Mouse (Mus musculus) E14TG2a.4 (cell line): ENCODE data around the gene Sgms1.

ENCODE experiments used
- H3K27me3 ChIP-seq: 2 replicates; pipeline ENCODE4 v1.6.1; 2014; ENCODE audit warnings: low read length, control low read depth; ENCODE audit not compliant: insufficient read depth
- H3K36me3 ChIP-seq: 2 replicates; pipeline ENCODE4 v1.6.1; 2014; ENCODE audit warnings: low read length, control low read depth; ENCODE audit not compliant: insufficient read depth
- H3K4me1 ChIP-seq: replicated peaks from 2 replicates; pipeline ENCODE4 v1.6.1; 2014; ENCODE audit warnings: low read depth, low read length, control low read depth
- H3K4me3 ChIP-seq: replicated peaks from 2 replicates; pipeline ENCODE4 v1.5.1; 2014; ENCODE audit warnings: mild to moderate bottlenecking, low read length
- H3K9me3 ChIP-seq: 2 replicates; pipeline ENCODE4 v1.6.1; 2014; ENCODE audit warnings: low read length, control low read depth
- CTCF ChIP-seq: conservative IDR thresholded peaks from 2 replicates; pipeline ENCODE4 v1.5.1; 2014; ENCODE audit warnings: low read length
- NANOG ChIP-seq: IDR thresholded peaks from 2 replicates; pipeline ENCODE4 v1.6.1; 2014; ENCODE audit warnings: borderline replicate concordance, low read length, mixed read lengths
- POU5F1 ChIP-seq: IDR thresholded peaks from 2 replicates; pipeline ENCODE4 v1.6.1; 2014; ENCODE audit warnings: low read length, borderline replicate concordance

Sgms1 gene

GRCm38 (mm10) chr19:32389001-32389871 is at the start of gene Sgms1:
Sgms1 (minus strand) TSS chr19:32389714.
- TF ChIP-seq CTCF (no peak), NANOG (no peak)
- H3K27me3 ChIP-seq, result peaks cover 26% of the 10 kb centered on the region
- H3K4me1 ChIP-seq, result peaks cover 43% of the 10 kb centered on the region
- peak within 1 kb of the TSS; percentile 93 for H3K4me3 ChIP-seq
- peaks cover 5% of the 10 kb centered on the region; the same call in 1 of the 2 replicates for H3K36me3 ChIP-seq
- no peaks in the 10 kb centered on the region for H3K9me3 ChIP-seq

GRCm38 (mm10) chr19:32425856-32426255 is 36.3 kb upstream of the Sgms1 start:
- Histone ChIP-seq H3K36me3 (no peaks in the 10 kb centered on the region), H3K4me1 (peaks cover 10% of the 10 kb centered on the region), H3K9me3 (no peaks in the 10 kb centered on the region), H3K27me3 (peaks cover 4% of the 10 kb centered on the region; the same call in 1 of the 2 replicates), H3K4me3 (no peak overlapping the region)
- TF ChIP-seq CTCF (no peak), POU5F1 (no peak), NANOG (no peak)

GRCm38 (mm10) chr19:32424706-32425105 is 35.2 kb upstream of the Sgms1 start:
- H3K4me3 ChIP-seq, result no peak overlapping the region
- TF ChIP-seq NANOG, result no peak
- no peak for TF ChIP-seq POU5F1
- TF ChIP-seq CTCF, result no peak

GRCm38 (mm10) chr19:32419069-32419468 is 29.6 kb upstream of the Sgms1 start:
- Histone ChIP-seq H3K4me3 (no peak overlapping the region), H3K9me3 (no peaks in the 10 kb centered on the region), H3K36me3 (no peaks in the 10 kb centered on the region), H3K4me1 (no peaks in the 10 kb centered on the region), H3K27me3 (no peaks in the 10 kb centered on the region; the same call in none of the 2 replicates)
- no peak for TF ChIP-seq POU5F1

More at GRCm38 (mm10) chr19:32424706-32425105, 35.2 kb upstream of the Sgms1 start:
- peaks cover 4% of the 10 kb centered on the region; the same call in 1 of the 2 replicates for H3K27me3 ChIP-seq
- H3K4me1 ChIP-seq, result peaks cover 10% of the 10 kb centered on the region
- H3K9me3 ChIP-seq, result no peaks in the 10 kb centered on the region
- H3K36me3 ChIP-seq, result no peaks in the 10 kb centered on the region

GRCm38 (mm10) chr19:32416692-32417317 is 27.3 kb upstream of the Sgms1 start:
- H3K27me3 ChIP-seq, result no peaks in the 10 kb centered on the region; the same call in none of the 2 replicates
- no peaks in the 10 kb centered on the region for H3K9me3 ChIP-seq
- H3K36me3 ChIP-seq, result no peaks in the 10 kb centered on the region
- H3K4me3 ChIP-seq, result no peak overlapping the region
- no peaks in the 10 kb centered on the region for H3K4me1 ChIP-seq
- no peak for TF ChIP-seq POU5F1
- no peak for TF ChIP-seq CTCF
- no peak for TF ChIP-seq NANOG

- Histone ChIP-seq H3K4me3 (no peak overlapping the region), H3K9me3 (no peaks in the 10 kb centered on the region), H3K27me3 (peaks cover 6% of the 10 kb centered on the region; the same call in 1 of the 2 replicates), H3K4me1 (no peaks in the 10 kb centered on the region), H3K36me3 (no peaks in the 10 kb centered on the region)
- no peak for TF ChIP-seq POU5F1
- TF ChIP-seq NANOG, result no peak
- TF ChIP-seq CTCF, result no peak
These were observed 20.3 kb upstream of the Sgms1 start for GRCm38 (mm10) chr19:32409603-32410360.

GRCm38 (mm10) chr19:32406717-32407116 is 17.2 kb upstream of the Sgms1 start:
- H3K4me3 ChIP-seq, result no peak overlapping the region
- H3K9me3 ChIP-seq, result no peaks in the 10 kb centered on the region
- peaks cover 6% of the 10 kb centered on the region; the same call in 1 of the 2 replicates for H3K27me3 ChIP-seq
- no peaks in the 10 kb centered on the region for H3K4me1 ChIP-seq
- TF ChIP-seq POU5F1 (no peak), CTCF (no peak), NANOG (no peak)
- no peaks in the 10 kb centered on the region for H3K36me3 ChIP-seq

- Histone ChIP-seq H3K9me3 (no peaks in the 10 kb centered on the region), H3K36me3 (no peaks in the 10 kb centered on the region), H3K27me3 (peaks cover 6% of the 10 kb centered on the region; the same call in 1 of the 2 replicates), H3K4me3 (no peak overlapping the region), H3K4me1 (peaks cover 5% of the 10 kb centered on the region)
- no peak for TF ChIP-seq POU5F1
- TF ChIP-seq NANOG, result no peak
- TF ChIP-seq CTCF, result no peak
These were observed 14.9 kb upstream of the Sgms1 start for GRCm38 (mm10) chr19:32404386-32404785.
